In the genomic region with DNA sequence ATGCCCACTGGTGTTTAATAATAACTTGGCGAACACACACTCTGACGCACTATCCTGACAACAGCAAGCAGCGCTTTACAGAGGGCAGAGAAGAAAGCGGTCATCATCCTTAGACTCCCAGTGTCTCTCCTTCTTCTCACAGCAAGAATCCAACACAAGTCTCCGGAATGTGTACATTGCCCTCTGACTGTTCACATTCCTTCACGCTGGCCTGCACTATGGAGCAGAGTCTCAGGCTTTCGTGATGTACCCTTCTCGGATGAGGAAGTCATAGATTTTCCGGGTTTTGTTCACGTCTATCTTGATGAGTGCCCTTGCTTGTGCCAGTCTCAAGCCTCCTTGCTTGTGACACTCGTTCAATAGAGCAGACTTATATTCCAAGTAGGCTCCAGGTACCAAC, we compare ENCODE assay signal across 20 mouse cellular contexts. TPM values are rescaled to one million over a fixed set of nuclear protein-coding genes. Genes with fewer than 3 reads are reported as not detected.
A peak's percentile ranks its signal among the peaks of the same experiment; 100 is the strongest.
DNase-seq lines count a peak whose midpoint lies in the region; ATAC-seq and TF ChIP-seq lines count a peak whose summit lies in the region.
"Had no signal": no experiment of that assay in that cellular context is flagged by ENCODE, and none has a peak within 500 bp of the region (broad histone marks: within the 10 kb centered on the region; RNA-seq: fewer than 3 reads in every experiment).

No protein-coding gene starts in this region.

- TF ChIP-seq CTCF in heart, adult 2 months (IDR thresholded peaks at IDR 0.05) = no peak
- no peak for TF ChIP-seq CTCF in left cerebral cortex, adult 2 months (IDR thresholded peaks at IDR 0.05)
- TF ChIP-seq CTCF in cortical plate, adult 2 months (IDR thresholded peaks at IDR 0.05; ENCODE audit: extremely low read depth, insufficient read depth, low read length) = no peak

- H3K79me2 ChIP-seq in heart, adult 2 months (replicated peaks; ENCODE audit: control insufficient read depth, insufficient read depth, low read length) = no peaks in the 10 kb centered on the region

- ATAC-seq in heart, embryonic 14.5 days (ENCODE audit: insufficient number of reproducible peaks, insufficient read depth, low FRiP score, low read depth) = no peak
- no peak for ATAC-seq in megakaryocyte, adult 5-6 weeks (ENCODE audit: poor library complexity, severe bottlenecking)
- ATAC-seq: hindbrain, postnatal 0 days had no signal

- H3K9me3 ChIP-seq in heart, embryonic 14.5 days (ENCODE audit: control insufficient read depth, low read length) = no peaks in the 10 kb centered on the region
- H3K9me3 ChIP-seq: forebrain, embryonic 12.5 days; hindbrain, embryonic 10.5 days; limb, embryonic 13.5 days; neural tube, embryonic 12.5 days had no signal

- DNase-seq in heart, adult 2 months = no peak
- DNase-seq in left cerebral cortex, adult 2 months (ENCODE audit: extremely low spot score in 1 of 2, low spot score in 2 of 2) = no peak
- DNase-seq in left cerebral cortex, adult 8-10 months (ENCODE audit: low spot score in 2 of 2) = no peak
- peak; percentile 42 for DNase-seq in kidney, postnatal 10 days
- DNase-seq in thymus, postnatal 14 days = no peak
- DNase-seq: B cell, adult 2 months; cerebellum, adult 2 months; thymus, postnatal 36 days had no signal

- H3K4me1 ChIP-seq in heart, embryonic 14.5 days (ENCODE audit: control insufficient read depth in 2 of 2, insufficient read depth in 2 of 2, low read length in 2 of 2) = peaks cover 10 to 17% of the 10 kb centered on the region in 2 experiments
- H3K4me1 ChIP-seq in heart, adult 2 months (ENCODE audit: control insufficient read depth, insufficient read depth, low read length) = no peaks in the 10 kb centered on the region
- peaks cover 8% of the 10 kb centered on the region for H3K4me1 ChIP-seq in cortical plate, adult 2 months (ENCODE audit: control insufficient read depth, insufficient read depth, low read length)
- H3K4me1 ChIP-seq: hindbrain, embryonic 10.5 days; neural tube, embryonic 12.5 days had no signal

- H3K27ac ChIP-seq in heart, embryonic 14.5 days (replicated peaks in 1 of 2; ENCODE audit: control insufficient read depth in 1 of 2, insufficient read depth in 1 of 2, low read depth in 2 of 2, low read length in 2 of 2) = peak overlapping the region; percentile 23 to 57; a peak in 2 of 4 replicates
- H3K27ac ChIP-seq in heart, adult 2 months = no peak overlapping the region
- H3K27ac ChIP-seq in left cerebral cortex, adult 2 months = peak overlapping the region; percentile 57
- H3K27ac ChIP-seq in cortical plate, adult 2 months (ENCODE audit: insufficient read depth, low read length) = 0 out of 2 replicates have a peak overlapping the region, but pooled peaks have one; percentile 4
- H3K27ac ChIP-seq: forebrain, embryonic 12.5 days; hindbrain, embryonic 10.5 days; hindbrain, postnatal 0 days; limb, embryonic 13.5 days; liver, embryonic 14.5 days; macrophage; neural tube, embryonic 12.5 days had no signal

- WGBS in heart, embryonic 14.5 days = 91% methylated on average over 11 of the region's 11 CpGs
- 92% methylated on average over 11 of the region's 11 CpGs for WGBS in heart, adult 2 months

- no peaks in the 10 kb centered on the region for H3K27me3 ChIP-seq in heart, embryonic 14.5 days (ENCODE audit: control insufficient read depth, insufficient read depth, low read length)
- H3K27me3 ChIP-seq in heart, adult 2 months (ENCODE audit: control insufficient read depth, insufficient read depth, low read length) = no peaks in the 10 kb centered on the region
- H3K27me3 ChIP-seq: forebrain, embryonic 12.5 days; limb, embryonic 13.5 days; neural tube, embryonic 12.5 days had no signal

- peaks cover 20% of the 10 kb centered on the region; the same call in 1 of the 2 replicates for H3K36me3 ChIP-seq in heart, embryonic 14.5 days (ENCODE audit: control insufficient read depth, insufficient read depth, low read length)
- no peaks in the 10 kb centered on the region for H3K36me3 ChIP-seq in heart, adult 2 months (ENCODE audit: control insufficient read depth, insufficient read depth, low read length)

- no peak overlapping the region for H3K9ac ChIP-seq in heart, embryonic 14.5 days (ENCODE audit: low read length)
- H3K9ac ChIP-seq in heart, adult 2 months (ENCODE audit: low read depth, low read length) = no peak overlapping the region
- H3K9ac ChIP-seq: forebrain, embryonic 12.5 days; limb, embryonic 13.5 days; liver, embryonic 14.5 days; neural tube, embryonic 12.5 days had no signal

- no peak overlapping the region for H3K4me3 ChIP-seq in heart, embryonic 14.5 days (ENCODE audit: control insufficient read depth in 1 of 2, insufficient read depth in 1 of 2, low read depth in 1 of 2, low read length in 2 of 2)
- no peak overlapping the region for H3K4me3 ChIP-seq in heart, adult 2 months
- no peak overlapping the region for H3K4me3 ChIP-seq in left cerebral cortex, adult 2 months
- H3K4me3 ChIP-seq in cortical plate, adult 2 months (ENCODE audit: insufficient read depth, low read length) = no peak overlapping the region
- H3K4me3 ChIP-seq: forebrain, embryonic 12.5 days; hindbrain, embryonic 10.5 days; limb, embryonic 13.5 days; neural tube, embryonic 12.5 days had no signal

- H3K4me2 ChIP-seq in heart, embryonic 14.5 days (ENCODE audit: low read length) = 0 out of 2 replicates have a peak overlapping the region, but pooled peaks have one; percentile 8
- H3K4me2 ChIP-seq: forebrain, embryonic 12.5 days; limb, embryonic 13.5 days; midbrain, embryonic 11.5 days; neural tube, embryonic 12.5 days had no signal

- TF ChIP-seq POLR2A in heart, adult 2 months (IDR thresholded peaks at IDR 0.05; ENCODE audit: insufficient read depth, low read depth, low read length) = no peak
- no peak for TF ChIP-seq POLR2A in cortical plate, adult 2 months (IDR thresholded peaks at IDR 0.05; ENCODE audit: extremely low read depth, insufficient read depth, low read length)

- intact Hi-C loops in heart, adult 2 months (cut with DNase I) = no loop called here
- intact Hi-C loops in left cerebral cortex, adult 2 months (cut with DNase I) = no loop called here

- no peak for TF ChIP-seq EP300 in heart, adult 2 months (IDR thresholded peaks at IDR 0.05; ENCODE audit: insufficient read depth, low read depth, low read length)

RNA-seq across cellular contexts. Expression of a gene that starts 10.3 kb away (rescaled TPM):
- polyA plus RNA-seq in heart, embryonic 14.5 days (2014; fragmentation: Nextera tagmentation; extraction: Ambion mirVana) = 4.2 and 5.0 TPM in 2 replicates
- total RNA-seq in heart, adult 2 months (2021) = under 1 TPM; 0.34 to 0.48 TPM
- polyA plus RNA-seq in heart, adult 2 months (2012; rRNA removed) = 1.2 and 3.5 TPM in 2 replicates
- 10 to 100 TPM; 80.7 to 92.7 TPM for total RNA-seq in left cerebral cortex, adult 2 months (2021)
- total RNA-seq in left cerebral cortex, adult 8-10 months (2022) = 10 to 100 TPM; 54.0 to 59.0 (median 55.3) TPM
- 112 and 119 TPM in 2 replicates for polyA plus RNA-seq in cortical plate, adult 2 months (2012; rRNA removed)
- total RNA-seq in megakaryocyte, adult 5-6 weeks (2015) = not detected in 2 replicates
- total RNA-seq in megakaryocyte, adult 5-6 weeks (2017) = not detected in 2 replicates
- total RNA-seq: common myeloid progenitor, adult 5-6 weeks had no signal

RNA-seq across cellular contexts. Expression of a gene that starts 50.0 kb away (rescaled TPM):
- 16.8 and 16.9 TPM in 2 replicates for polyA plus RNA-seq in heart, embryonic 14.5 days (2014; fragmentation: Nextera tagmentation; extraction: Ambion mirVana)
- 1 to 10 TPM; 6.2 to 6.4 TPM for total RNA-seq in heart, adult 2 months (2021)
- polyA plus RNA-seq in heart, adult 2 months (2012; rRNA removed) = 4.6 and 8.4 TPM in 2 replicates
- total RNA-seq in left cerebral cortex, adult 2 months (2021) = 10 to 100 TPM; 34.0 to 35.5 TPM
- total RNA-seq in left cerebral cortex, adult 8-10 months (2022) = 10 to 100 TPM; 37.7 to 41.7 (median 38.8) TPM
- polyA plus RNA-seq in cortical plate, adult 2 months (2012; rRNA removed) = 49.0 and 66.4 TPM in 2 replicates
- total RNA-seq in megakaryocyte, adult 5-6 weeks (2015) = 4.9 and 7.2 TPM in 2 replicates
- total RNA-seq in megakaryocyte, adult 5-6 weeks (2017) = 5.5 and 6.4 TPM in 2 replicates

RNA-seq across cellular contexts. Expression of a gene that starts 50.1 kb away (rescaled TPM):
- 8.3 and 8.9 TPM in 2 replicates for polyA plus RNA-seq in heart, embryonic 14.5 days (2014; fragmentation: Nextera tagmentation; extraction: Ambion mirVana)
- 10 to 100 TPM; 19.4 to 20.0 TPM for total RNA-seq in heart, adult 2 months (2021)
- 25.0 and 25.9 TPM in 2 replicates for polyA plus RNA-seq in heart, adult 2 months (2012; rRNA removed)
- 10 to 100 TPM; 80.8 to 81.2 TPM for total RNA-seq in left cerebral cortex, adult 2 months (2021)
- total RNA-seq in left cerebral cortex, adult 8-10 months (2022) = 10 to 100 TPM; 80.3 to 96.1 (median 90.3) TPM
- polyA plus RNA-seq in cortical plate, adult 2 months (2012; rRNA removed) = 27.0 and 28.0 TPM in 2 replicates
- total RNA-seq in megakaryocyte, adult 5-6 weeks (2015) = 15.0 and 16.6 TPM in 2 replicates
- total RNA-seq in megakaryocyte, adult 5-6 weeks (2017) = 16.6 and 23.9 TPM in 2 replicates

Comparison
In these comparisons a context has a peak if more than half of its experiments do, and no peak if none do; other contexts are left out.
1. RNA of a gene that starts 10.3 kb away (total RNA-seq): 80.7 to 92.7 TPM in left cerebral cortex, adult 2 months and 54.0 to 59.0 TPM in left cerebral cortex, adult 8-10 months; 0.34 to 0.48 TPM in heart, adult 2 months and not detected in megakaryocyte, adult 5-6 weeks; every median in the first group is over 10 times any median in the second.
2. RNA of a gene that starts 50.0 kb away (total RNA-seq): 37.7 to 41.7 TPM in left cerebral cortex, adult 8-10 months and 34.0 to 35.5 TPM in left cerebral cortex, adult 2 months; 4.9 to 7.2 TPM in megakaryocyte, adult 5-6 weeks and 6.2 to 6.4 TPM in heart, adult 2 months; every median in the first group is over 4 times any median in the second.